Mouse (Mus musculus) heart, adult 2 months (tissue): ENCODE results near the gene Nell2.

Experiments
- CTCF ChIP-seq: fragments of 200-600 bp; IDR thresholded peaks from 2 replicates; pipeline ENCODE4 v1.8.1; 2022; ENCODE audit warnings: antibody characterized with exemption, mild to moderate bottlenecking, moderate library complexity
- EP300 ChIP-seq: fragments of 200-500 bp; IDR thresholded peaks from 2 replicates; pipeline ENCODE4 v1.6.1; 2011; ENCODE audit warnings: low read depth, low read length, control low read depth; ENCODE audit not compliant: insufficient read depth

- no peak for TF ChIP-seq CTCF
- no peak for TF ChIP-seq EP300
These were observed 498.9 kb downstream of the Nell2 start for GRCm38 (mm10) chr15:95029487-95029875.
